Mouse (Mus musculus) spleen, postnatal 36 days (tissue): ENCODE results near the gene Dyrk2.

ENCODE experiments used
- DNase-seq, 2 experiments: peaks; one replicate each; pipeline ENCODE4 v3.0.0; 2022; ENCODE audit warnings: low spot score in 2 of 2, mixed read lengths in 1 of 2

Gene Dyrk2

GRCm38 (mm10) chr10:118870201-118870980 is at the start of gene Dyrk2:
Gene Dyrk2, minus strand, starts transcription at chr10:118870209.
- DNase-seq: no peak

- no peak for DNase-seq
Observed at GRCm38 (mm10) chr10:118902625-118903024, 32.6 kb upstream of the Dyrk2 start.

- DNase-seq: no peak
Observed at GRCm38 (mm10) chr10:118893645-118894044, 23.6 kb upstream of the Dyrk2 start.

GRCm38 (mm10) chr10:118884126-118884525 is 14.1 kb upstream of the Dyrk2 start:
- peak; percentile 27 to 39 for DNase-seq

- DNase-seq: peak in 1 of 2 experiments; percentile 36
Observed at GRCm38 (mm10) chr10:118883317-118883716, 13.3 kb upstream of the Dyrk2 start.

- peak; percentile 84 to 89 for DNase-seq
Observed at GRCm38 (mm10) chr10:118882258-118882885, 12.4 kb upstream of the Dyrk2 start.

- DNase-seq: no peak
Observed at GRCm38 (mm10) chr10:118880776-118881175, 10.8 kb upstream of the Dyrk2 start.

- no peak for DNase-seq
Observed at GRCm38 (mm10) chr10:118872196-118872595, 2.2 kb upstream of the Dyrk2 start.

- peak; percentile 59 for DNase-seq
Observed at GRCm38 (mm10) chr10:118869591-118870001, 413 bp downstream of the Dyrk2 start.

GRCm38 (mm10) chr10:118868601-118869590 is 1.1 kb downstream of the Dyrk2 start:
- DNase-seq: peak; percentile 67 to 72

- peak; percentile 36 to 47 for DNase-seq
Observed at GRCm38 (mm10) chr10:118867896-118868600, 2.0 kb downstream of the Dyrk2 start.

GRCm38 (mm10) chr10:118867304-118867895 is 2.6 kb downstream of the Dyrk2 start:
- peak; percentile 28 to 30 for DNase-seq

GRCm38 (mm10) chr10:118864976-118865375 is 5.0 kb downstream of the Dyrk2 start:
- DNase-seq: no peak

- DNase-seq: no peak
Observed at GRCm38 (mm10) chr10:118863611-118864010, 6.4 kb downstream of the Dyrk2 start.

- no peak for DNase-seq
Observed at GRCm38 (mm10) chr10:118862233-118862632, 7.8 kb downstream of the Dyrk2 start.

GRCm38 (mm10) chr10:118861234-118862025 is 8.6 kb downstream of the Dyrk2 start:
- DNase-seq: no peak

GRCm38 (mm10) chr10:118859655-118860054 is 10.4 kb downstream of the Dyrk2 start:
- no peak for DNase-seq

- no peak for DNase-seq
Observed at GRCm38 (mm10) chr10:118854641-118855040, 15.4 kb downstream of the Dyrk2 start.

GRCm38 (mm10) chr10:118852554-118852953 is 17.5 kb downstream of the Dyrk2 start:
- DNase-seq: no peak

GRCm38 (mm10) chr10:118848501-118848900 is 21.5 kb downstream of the Dyrk2 start:
- DNase-seq: no peak
